Mouse (Mus musculus): ENCODE measurements around the gene Ppara. TPM values are rescaled to one million over a fixed set of nuclear protein-coding genes. Genes with fewer than 3 reads are reported as not detected.

Ppara gene
- polyA plus RNA-seq, 1 experiment from 2014 or later: 6.0 TPM

DNA sequence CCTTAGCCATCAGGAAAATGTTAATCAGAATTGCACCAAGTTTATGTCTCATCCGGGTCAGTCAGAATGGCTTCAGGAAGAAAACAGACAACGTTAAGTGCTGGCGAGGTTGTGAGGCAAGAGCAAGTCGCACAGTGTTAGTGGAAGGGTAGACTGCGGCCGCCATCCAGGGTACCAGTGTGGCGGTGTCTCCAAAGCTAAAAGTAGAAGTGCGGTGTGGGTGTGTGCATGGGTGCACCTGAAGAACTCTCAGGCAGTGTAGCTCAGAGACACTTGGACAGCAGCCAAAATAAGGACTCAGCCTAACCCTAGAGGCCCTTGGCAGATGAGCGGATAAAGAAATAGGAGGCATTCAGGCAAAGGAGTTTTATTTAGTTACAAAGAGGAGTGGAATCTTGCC lies 14.4 kb downstream of the Ppara start:
- WGBS: 95% methylated on average over 9 of the region's 9 CpGs
- Histone ChIP-seq H3K4me3 (ENCODE audit: low read depth, low read length) (no peak overlapping the region), H3K27me3 (replicated peaks; ENCODE audit: control insufficient read depth, insufficient read depth, low read length) (no peaks in the 10 kb centered on the region), H3K4me2 (ENCODE audit: low read depth, low read length) (no peak overlapping the region), H3K9ac (ENCODE audit: low read depth, low read length) (no peak overlapping the region), H3K4me1 (ENCODE audit: control insufficient read depth, insufficient read depth, low read length) (no peaks in the 10 kb centered on the region), H3K9me3 (ENCODE audit: control insufficient read depth, low read length) (0 out of 2 replicates have a peak, but pooled peaks cover 3% of the 10 kb centered on the region), H3K27ac (replicated peaks; ENCODE audit: low read depth, low read length) (no peak overlapping the region), H3K36me3 (ENCODE audit: control insufficient read depth, insufficient read depth, low read length) (no peaks in the 10 kb centered on the region)
- no peak for ATAC-seq (ENCODE audit: low read depth)
- no peak for DNase-seq (ENCODE audit: low spot score)

GRCm38 (mm10) chr15:85750115-85750514 lies 15.3 kb downstream of the Ppara start:
- DNase-seq (ENCODE audit: low spot score): no peak
- H3K9ac ChIP-seq (ENCODE audit: low read depth, low read length): no peak overlapping the region
- H3K4me3 ChIP-seq (ENCODE audit: low read depth, low read length): no peak overlapping the region
- H3K27me3 ChIP-seq (replicated peaks; ENCODE audit: control insufficient read depth, insufficient read depth, low read length): no peaks in the 10 kb centered on the region
- 0 out of 2 replicates have a peak, but pooled peaks cover 3% of the 10 kb centered on the region for H3K9me3 ChIP-seq (ENCODE audit: control insufficient read depth, low read length)
- H3K4me1 ChIP-seq (ENCODE audit: control insufficient read depth, insufficient read depth, low read length): no peaks in the 10 kb centered on the region
- no peak overlapping the region for H3K27ac ChIP-seq (replicated peaks; ENCODE audit: low read depth, low read length)
- WGBS: 84% methylated on average over 5 of the region's 5 CpGs
- H3K4me2 ChIP-seq (ENCODE audit: low read depth, low read length): no peak overlapping the region
- no peak for ATAC-seq (ENCODE audit: low read depth)
- H3K36me3 ChIP-seq (ENCODE audit: control insufficient read depth, insufficient read depth, low read length): no peaks in the 10 kb centered on the region

DNA sequence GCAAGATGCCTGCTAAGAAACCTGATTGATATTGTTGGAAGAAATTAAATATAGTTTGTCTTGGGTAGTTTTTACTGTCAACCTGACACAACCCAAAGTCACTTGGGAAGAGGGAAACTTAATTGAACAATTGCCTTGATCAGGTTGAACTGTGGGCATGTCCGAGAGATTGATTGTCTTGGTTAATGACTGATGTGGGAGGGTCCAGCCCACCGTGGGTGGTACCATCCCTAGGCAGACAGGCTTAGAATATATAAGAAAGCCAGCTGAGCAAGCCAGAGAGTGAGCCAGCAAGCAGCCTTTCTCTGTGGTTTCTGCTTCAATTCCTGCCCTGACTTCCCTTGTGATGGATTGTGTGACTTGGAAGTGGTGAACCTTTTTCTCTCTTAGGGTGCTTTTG lies 17.9 kb downstream of the Ppara start:
- Histone ChIP-seq H3K4me3 (ENCODE audit: low read depth, low read length) (no peak overlapping the region), H3K36me3 (ENCODE audit: control insufficient read depth, insufficient read depth, low read length) (no peaks in the 10 kb centered on the region), H3K27me3 (replicated peaks; ENCODE audit: control insufficient read depth, insufficient read depth, low read length) (no peaks in the 10 kb centered on the region), H3K9me3 (ENCODE audit: control insufficient read depth, low read length) (peaks cover 5% of the 10 kb centered on the region), H3K27ac (replicated peaks; ENCODE audit: low read depth, low read length) (no peak overlapping the region), H3K4me1 (ENCODE audit: control insufficient read depth, insufficient read depth, low read length) (no peaks in the 10 kb centered on the region), H3K4me2 (ENCODE audit: low read depth, low read length) (no peak overlapping the region), H3K9ac (ENCODE audit: low read depth, low read length) (no peak overlapping the region)
- ATAC-seq (ENCODE audit: low read depth) (no peak), DNase-seq (ENCODE audit: low spot score) (no peak)
- 66% methylated on average over 2 of the region's 2 CpGs for WGBS

- 90% methylated on average over 1 of the region's 1 CpGs for WGBS
- DNase-seq (ENCODE audit: low spot score): no peak
Measured at GRCm38 (mm10) chr15:85754033-85754650, 19.4 kb downstream of the Ppara start.

GRCm38 (mm10) chr15:85755214-85755613 lies 20.4 kb downstream of the Ppara start:
- Histone ChIP-seq H3K9ac (ENCODE audit: low read depth, low read length) (no peak overlapping the region), H3K9me3 (ENCODE audit: control insufficient read depth, low read length) (peaks cover 11% of the 10 kb centered on the region), H3K27ac (replicated peaks; ENCODE audit: low read depth, low read length) (no peak overlapping the region), H3K27me3 (replicated peaks; ENCODE audit: control insufficient read depth, insufficient read depth, low read length) (no peaks in the 10 kb centered on the region), H3K4me2 (ENCODE audit: low read depth, low read length) (no peak overlapping the region), H3K36me3 (ENCODE audit: control insufficient read depth, insufficient read depth, low read length) (no peaks in the 10 kb centered on the region), H3K4me1 (ENCODE audit: control insufficient read depth, insufficient read depth, low read length) (no peaks in the 10 kb centered on the region), H3K4me3 (ENCODE audit: low read depth, low read length) (no peak overlapping the region)
- WGBS: 65% methylated on average over 6 of the region's 6 CpGs
- no peak for ATAC-seq (ENCODE audit: low read depth)
- no peak for DNase-seq (ENCODE audit: low spot score)

More at GRCm38 (mm10) chr15:85754033-85754650, 19.4 kb downstream of the Ppara start:
- H3K27me3 ChIP-seq (replicated peaks; ENCODE audit: control insufficient read depth, insufficient read depth, low read length): no peaks in the 10 kb centered on the region
- ATAC-seq (ENCODE audit: low read depth): no peak
- no peaks in the 10 kb centered on the region for H3K36me3 ChIP-seq (ENCODE audit: control insufficient read depth, insufficient read depth, low read length)
- no peak overlapping the region for H3K9ac ChIP-seq (ENCODE audit: low read depth, low read length)
- H3K9me3 ChIP-seq (ENCODE audit: control insufficient read depth, low read length): peaks cover 11% of the 10 kb centered on the region
- no peak overlapping the region for H3K27ac ChIP-seq (replicated peaks; ENCODE audit: low read depth, low read length)
- H3K4me3 ChIP-seq (ENCODE audit: low read depth, low read length): no peak overlapping the region
- no peaks in the 10 kb centered on the region for H3K4me1 ChIP-seq (ENCODE audit: control insufficient read depth, insufficient read depth, low read length)
- no peak overlapping the region for H3K4me2 ChIP-seq (ENCODE audit: low read depth, low read length)

DNA sequence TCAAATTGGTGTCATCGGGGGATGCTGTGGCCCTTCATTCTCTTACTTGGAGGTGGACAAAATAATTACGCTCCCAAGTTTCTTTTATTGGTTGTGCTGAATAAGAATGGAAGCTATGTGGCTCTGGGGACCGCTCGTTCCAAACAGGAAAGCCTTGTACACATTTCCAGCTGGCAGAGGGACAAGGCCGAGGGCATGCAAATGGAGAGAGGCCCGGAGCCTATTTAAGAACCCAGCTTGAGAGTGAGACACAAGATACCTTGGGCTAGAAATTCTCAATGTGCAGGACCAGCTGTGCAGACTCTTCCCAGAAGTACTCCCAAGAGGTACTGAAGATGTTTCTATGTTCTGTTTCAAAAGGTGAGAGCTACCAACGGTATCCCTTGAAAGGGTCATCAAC lies 21.8 kb downstream of the Ppara start:
- no peak overlapping the region for H3K27ac ChIP-seq (replicated peaks; ENCODE audit: low read depth, low read length)
- no peaks in the 10 kb centered on the region for H3K27me3 ChIP-seq (replicated peaks; ENCODE audit: control insufficient read depth, insufficient read depth, low read length)
- H3K36me3 ChIP-seq (ENCODE audit: control insufficient read depth, insufficient read depth, low read length): no peaks in the 10 kb centered on the region
- 79% methylated on average over 7 of the region's 7 CpGs for WGBS
- no peak overlapping the region for H3K4me2 ChIP-seq (ENCODE audit: low read depth, low read length)
- no peaks in the 10 kb centered on the region for H3K4me1 ChIP-seq (ENCODE audit: control insufficient read depth, insufficient read depth, low read length)
- H3K9me3 ChIP-seq (ENCODE audit: control insufficient read depth, low read length): peaks cover 8% of the 10 kb centered on the region
- H3K9ac ChIP-seq (ENCODE audit: low read depth, low read length): no peak overlapping the region
- ATAC-seq (ENCODE audit: low read depth): no peak
- DNase-seq (ENCODE audit: low spot score): no peak
- H3K4me3 ChIP-seq (ENCODE audit: low read depth, low read length): no peak overlapping the region

DNA sequence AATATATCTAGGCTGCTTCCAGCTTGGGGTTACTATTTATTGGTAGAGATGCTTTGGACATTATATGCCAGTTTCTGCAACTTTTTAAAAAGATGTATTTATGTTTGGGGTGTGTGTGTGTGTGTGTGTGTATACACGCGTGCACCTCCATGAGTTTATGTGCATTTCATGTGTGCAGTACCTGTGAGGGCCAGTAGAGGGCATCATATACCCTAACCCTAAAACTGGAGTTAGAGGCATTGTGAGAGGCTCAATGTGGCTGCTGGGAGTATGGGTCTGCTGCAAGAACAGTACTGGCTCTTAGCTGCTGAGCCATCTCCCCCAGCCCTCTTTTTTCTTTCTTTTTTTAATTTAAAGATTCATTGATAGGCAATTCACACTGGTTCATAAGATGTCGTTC lies 23.0 kb downstream of the Ppara start:
- Histone ChIP-seq H3K27me3 (replicated peaks; ENCODE audit: control insufficient read depth, insufficient read depth, low read length) (no peaks in the 10 kb centered on the region), H3K4me3 (ENCODE audit: low read depth, low read length) (no peak overlapping the region), H3K36me3 (ENCODE audit: control insufficient read depth, insufficient read depth, low read length) (no peaks in the 10 kb centered on the region), H3K9ac (ENCODE audit: low read depth, low read length) (no peak overlapping the region), H3K27ac (replicated peaks; ENCODE audit: low read depth, low read length) (no peak overlapping the region), H3K4me2 (ENCODE audit: low read depth, low read length) (no peak overlapping the region), H3K4me1 (ENCODE audit: control insufficient read depth, insufficient read depth, low read length) (no peaks in the 10 kb centered on the region), H3K9me3 (ENCODE audit: control insufficient read depth, low read length) (peaks cover 8% of the 10 kb centered on the region)
- ATAC-seq (ENCODE audit: low read depth) (no peak), DNase-seq (ENCODE audit: low spot score) (no peak)
- 96% methylated on average over 3 of the region's 3 CpGs for WGBS

- no peaks in the 10 kb centered on the region for H3K27me3 ChIP-seq (replicated peaks; ENCODE audit: control insufficient read depth, insufficient read depth, low read length)
- peaks cover 4% of the 10 kb centered on the region for H3K9me3 ChIP-seq (ENCODE audit: control insufficient read depth, low read length)
- no peak overlapping the region for H3K4me2 ChIP-seq (ENCODE audit: low read depth, low read length)
- no peak overlapping the region for H3K9ac ChIP-seq (ENCODE audit: low read depth, low read length)
- no peak overlapping the region for H3K4me3 ChIP-seq (ENCODE audit: low read depth, low read length)
- no peaks in the 10 kb centered on the region for H3K4me1 ChIP-seq (ENCODE audit: control insufficient read depth, insufficient read depth, low read length)
- H3K27ac ChIP-seq (replicated peaks; ENCODE audit: low read depth, low read length): no peak overlapping the region
- WGBS: 70% methylated on average over 4 of the region's 4 CpGs
- H3K36me3 ChIP-seq (ENCODE audit: control insufficient read depth, insufficient read depth, low read length): no peaks in the 10 kb centered on the region
- DNase-seq (ENCODE audit: low spot score) (no peak), ATAC-seq (ENCODE audit: low read depth) (no peak)
Measured at GRCm38 (mm10) chr15:85762761-85763160, 28.0 kb downstream of the Ppara start.

DNA sequence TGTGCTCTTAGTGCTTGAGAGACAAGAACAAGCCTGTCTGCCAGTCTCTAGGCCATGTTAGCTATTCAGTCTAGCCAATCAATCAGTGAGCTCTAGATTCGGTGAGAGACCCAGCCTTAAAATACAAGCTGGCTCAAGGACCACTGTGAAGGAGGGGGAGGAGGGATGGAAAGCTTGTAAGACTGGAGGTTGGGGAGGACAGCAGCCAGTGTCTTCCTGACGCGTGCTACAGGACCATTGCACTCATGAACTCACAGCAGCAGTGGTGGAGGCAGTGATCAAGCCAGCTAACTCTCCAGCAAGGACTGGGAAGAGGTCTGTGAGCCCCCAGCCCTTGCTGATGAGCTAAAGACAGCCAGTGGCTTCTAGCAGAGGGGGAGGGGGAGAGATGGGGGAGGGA lies 30.2 kb downstream of the Ppara start:
- H3K4me3 ChIP-seq (ENCODE audit: low read depth, low read length): no peak overlapping the region
- H3K4me1 ChIP-seq (ENCODE audit: control insufficient read depth, insufficient read depth, low read length): no peaks in the 10 kb centered on the region
- no peaks in the 10 kb centered on the region for H3K36me3 ChIP-seq (ENCODE audit: control insufficient read depth, insufficient read depth, low read length)
- DNase-seq (ENCODE audit: low spot score): no peak
- WGBS: 55% methylated on average over 3 of the region's 3 CpGs
- H3K27ac ChIP-seq (replicated peaks; ENCODE audit: low read depth, low read length): no peak overlapping the region
- ATAC-seq (ENCODE audit: low read depth): no peak
- no peaks in the 10 kb centered on the region for H3K27me3 ChIP-seq (replicated peaks; ENCODE audit: control insufficient read depth, insufficient read depth, low read length)
- H3K9ac ChIP-seq (ENCODE audit: low read depth, low read length): no peak overlapping the region
- H3K4me2 ChIP-seq (ENCODE audit: low read depth, low read length): no peak overlapping the region
- H3K9me3 ChIP-seq (ENCODE audit: control insufficient read depth, low read length): no peaks in the 10 kb centered on the region
